Mouse (Mus musculus) CD4-positive, CD25-positive, alpha-beta regulatory T cell, adult 2 months (primary cell): ENCODE data around the gene Cox14.
A peak's percentile ranks its signal among the peaks of the same experiment; 100 is the strongest.
"Not testable (repeated sequence)": the region's sequence is repeated elsewhere in the genome, so short reads cannot be mapped to it uniquely, and the experiment has no call there.

Experiments
- DNase-seq: peaks from one replicate; pipeline ENCODE4 v3.0.0-alpha.2; 2012; ENCODE audit warnings: low read depth, low spot score

Cox14 gene

DNA sequence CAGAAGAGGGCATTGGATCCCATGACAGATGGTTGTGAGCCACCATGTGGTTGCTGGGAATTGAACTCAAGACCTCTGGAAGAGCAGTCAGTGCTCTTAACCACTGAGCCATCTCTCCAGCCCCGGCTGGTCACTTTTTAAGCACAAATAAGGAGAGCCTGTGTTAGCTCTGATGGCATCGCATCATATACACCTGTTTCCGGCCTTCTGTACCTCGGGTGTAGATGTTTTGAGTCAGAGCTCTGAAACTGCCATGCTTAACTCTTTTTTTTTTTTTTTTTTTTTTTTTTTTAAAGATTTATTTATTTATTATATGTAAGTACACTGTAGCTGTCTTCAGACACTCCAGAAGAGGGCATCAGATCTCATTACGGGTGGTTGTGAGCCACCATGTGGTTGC, 1.6 kb downstream of the Cox14 start:
- DNase-seq = peak; percentile 37

GRCm38 (mm10) chr15:99727525-99727924, 2.1 kb downstream of the Cox14 start:
- DNase-seq = no peak

GRCm38 (mm10) chr15:99728211-99728610, 2.8 kb downstream of the Cox14 start:
- no peak for DNase-seq

DNA sequence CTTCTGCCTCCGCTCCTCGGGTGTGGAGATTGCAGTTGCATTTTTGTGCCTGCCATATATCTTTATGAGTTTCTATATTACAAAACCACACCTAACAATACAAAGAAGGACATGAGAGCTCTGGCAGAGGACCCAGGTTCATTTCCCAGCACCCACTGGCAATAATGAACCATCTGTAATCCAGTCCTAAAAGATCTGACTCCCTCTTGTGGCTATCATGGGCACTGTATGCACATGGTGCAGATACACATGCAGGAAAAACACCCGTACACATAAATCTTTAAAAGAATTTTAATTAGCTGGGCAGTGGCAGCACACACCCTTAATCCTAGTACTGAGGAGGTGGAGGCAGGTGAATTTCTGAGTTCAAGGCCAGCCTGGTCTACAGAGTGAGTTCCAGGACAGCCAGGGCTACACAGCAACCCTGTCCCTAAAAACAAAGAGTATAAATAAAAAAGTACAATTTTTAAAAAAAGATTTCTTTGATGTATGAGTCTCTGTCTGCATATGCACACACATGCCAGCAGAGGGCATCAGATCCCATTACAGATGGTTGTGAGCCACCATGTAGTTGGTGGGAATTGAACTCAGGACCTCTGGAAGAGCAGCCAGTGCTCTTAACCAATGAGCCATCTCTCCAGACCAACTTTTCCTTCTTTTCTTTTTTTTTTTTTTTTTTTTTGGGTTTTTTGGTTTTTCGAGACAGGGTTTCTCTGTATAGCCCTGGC, 3.8 kb downstream of the Cox14 start:
- DNase-seq = peak; percentile 60

DNA sequence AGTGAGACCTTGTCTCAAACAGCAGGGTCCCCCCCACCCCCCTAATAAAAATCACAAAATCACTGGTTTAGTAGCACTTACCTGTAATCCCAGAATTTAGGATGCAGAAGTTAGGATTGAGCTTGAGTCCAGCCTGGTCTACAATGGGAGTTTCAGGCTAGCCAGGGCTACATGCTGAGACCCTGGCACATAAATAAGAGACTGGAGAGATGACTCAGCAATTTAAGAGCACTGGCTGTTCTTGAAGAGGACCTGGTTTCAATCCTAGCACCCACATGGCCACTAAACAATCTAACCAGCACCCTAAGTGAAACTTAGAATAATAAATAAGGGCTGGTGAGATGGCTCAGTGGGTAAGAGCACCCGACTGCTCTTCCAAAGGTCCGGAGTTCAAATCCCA, 5.7 kb downstream of the Cox14 start:
- no peak for DNase-seq

- no peak for DNase-seq
These were observed 6.3 kb downstream of the Cox14 start for GRCm38 (mm10) chr15:99731678-99732077.

GRCm38 (mm10) chr15:99733186-99733585, 7.8 kb downstream of the Cox14 start:
- no peak for DNase-seq

GRCm38 (mm10) chr15:99735631-99736030, 10.2 kb downstream of the Cox14 start:
- DNase-seq = no peak

DNA sequence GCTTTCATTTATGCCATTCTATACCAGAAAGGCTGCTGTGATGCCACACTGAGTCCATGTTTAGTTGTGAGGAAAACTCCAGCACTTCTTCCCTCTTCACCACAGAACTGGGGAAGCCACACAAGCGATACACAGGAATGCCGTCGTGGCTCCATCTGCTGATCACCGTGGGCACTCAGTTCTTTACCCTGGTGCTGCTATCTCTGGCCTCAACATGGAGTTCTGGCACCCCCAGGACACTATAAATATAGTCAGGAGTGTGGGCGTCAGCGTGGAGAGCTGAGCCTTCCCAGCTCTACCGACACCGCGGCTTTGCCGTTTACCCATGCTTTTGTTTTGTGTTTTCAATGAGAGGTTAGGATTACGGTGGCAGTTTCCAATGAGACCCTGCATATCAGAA, 11.3 kb downstream of the Cox14 start:
- no peak for DNase-seq

DNA sequence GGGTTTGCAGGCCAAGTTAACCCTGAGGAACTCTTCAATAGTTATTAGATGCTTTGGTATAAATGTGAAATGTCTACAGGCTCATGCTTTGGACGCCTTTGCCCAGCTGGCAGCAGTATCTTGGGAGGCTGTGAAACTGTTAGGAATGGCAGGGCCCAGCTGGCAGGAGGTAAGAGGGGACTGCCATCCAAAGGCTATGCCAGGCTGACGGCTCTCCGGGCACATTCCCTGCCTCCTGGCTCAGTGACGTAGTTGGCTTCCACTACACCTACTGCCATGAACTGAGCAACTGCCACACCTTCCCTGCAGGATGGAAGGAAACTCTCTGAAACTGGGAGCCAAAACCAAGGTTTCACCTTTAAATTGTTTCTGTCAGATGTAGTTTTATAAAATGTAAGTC, 14.8 kb downstream of the Cox14 start:
- DNase-seq = no peak

- DNase-seq = no peak
These were observed 28.8 kb downstream of the Cox14 start for GRCm38 (mm10) chr15:99754204-99754603.

DNA sequence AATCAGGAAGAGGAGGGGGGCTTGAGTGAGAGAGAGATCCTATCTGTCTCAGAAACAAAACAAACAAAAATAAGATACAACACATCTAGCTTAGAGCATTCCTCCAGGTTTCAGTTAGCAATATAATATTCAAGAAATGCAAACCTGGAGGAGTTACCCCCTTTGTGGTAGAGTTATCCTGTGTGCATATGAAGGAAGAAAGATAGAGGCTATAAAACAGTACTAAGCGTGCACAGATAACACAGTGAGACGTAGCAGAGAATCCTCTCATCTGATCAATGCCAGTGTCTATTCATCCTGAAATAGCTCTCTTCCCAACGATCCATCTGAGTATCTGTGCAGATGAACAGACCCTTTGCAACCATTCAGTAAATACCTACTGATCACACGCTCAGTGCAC, 42.0 kb downstream of the Cox14 start:
- no peak for DNase-seq

- DNase-seq = no peak
These were observed 43.3 kb downstream of the Cox14 start for GRCm38 (mm10) chr15:99768761-99769160.

GRCm38 (mm10) chr15:99771004-99771500, 45.6 kb downstream of the Cox14 start:
- DNase-seq = no peak

- peak; percentile 56 for DNase-seq
These were observed 46.3 kb downstream of the Cox14 start for GRCm38 (mm10) chr15:99771601-99772276.

DNA sequence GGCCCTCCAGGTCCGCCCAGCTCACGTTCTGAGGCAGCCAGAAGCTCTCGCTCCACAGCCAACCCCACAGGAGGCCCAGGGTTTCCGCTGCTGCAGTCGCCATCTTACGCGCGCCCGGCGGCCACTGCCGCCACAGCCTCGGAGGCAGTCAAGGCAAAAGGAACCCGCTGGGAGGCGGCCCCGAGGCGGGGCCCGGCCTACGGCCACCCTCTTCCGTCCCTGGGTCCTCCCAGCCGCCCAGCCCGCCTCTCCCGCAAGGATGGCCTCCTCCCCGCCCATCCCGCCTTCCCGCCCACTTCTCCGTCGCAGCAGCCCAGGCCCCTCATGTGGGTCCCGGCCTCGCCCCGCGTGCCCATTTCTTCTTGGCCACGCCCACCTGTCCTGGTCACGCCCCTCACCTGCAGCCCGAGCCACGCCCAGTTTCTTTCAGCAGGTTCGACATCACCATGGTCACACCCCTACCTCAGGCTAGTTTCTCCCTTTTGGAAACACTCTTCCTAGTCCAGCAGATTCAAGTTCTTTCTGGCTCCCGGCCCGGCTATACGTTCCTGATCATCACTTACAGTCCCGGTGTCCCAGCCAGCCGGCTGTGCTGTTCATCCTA, 47.0 kb downstream of the Cox14 start:
- DNase-seq = peak; percentile 93

GRCm38 (mm10) chr15:99772881-99772924, 47.3 kb downstream of the Cox14 start, which contains the start of gene Cers5:
TSS of gene Cers5 (minus strand) at chr15:99772885.
- DNase-seq = not testable (repeated sequence)

GRCm38 (mm10) chr15:99772925-99773324, 47.5 kb downstream of the Cox14 start:
- no peak for DNase-seq
